ENCODE assay signal across 26 mouse cellular contexts in genomic region chr15:79641135-79641817, GRCm38 (mm10). TPM values are rescaled to one million over a fixed set of nuclear protein-coding genes. Genes with fewer than 3 reads are reported as not detected.
DNase-seq lines count a peak whose midpoint lies in the region; ATAC-seq and TF ChIP-seq lines count a peak whose summit lies in the region.
"Had no signal": no experiment of that assay in that cellular context is flagged by ENCODE, and none has a peak within 500 bp of the region (broad histone marks: within the 10 kb centered on the region; RNA-seq: fewer than 3 reads in every experiment).

No protein-coding gene starts in this region.

- no peak overlapping the region for H3K9ac ChIP-seq in kidney, embryonic 15.5 days
- H3K9ac ChIP-seq: embryonic facial prominence, embryonic 15.5 days; heart, embryonic 15.5 days; liver, embryonic 15.5 days had no signal

- H3K4me3 ChIP-seq in layer of hippocampus, adult 2 months = no peak overlapping the region
- H3K4me3 ChIP-seq in megakaryocyte, embryonic 14.5 days (replicated peaks) = peak overlapping the region; percentile 79
- no peak overlapping the region for H3K4me3 ChIP-seq in kidney, embryonic 15.5 days (replicated peaks)
- H3K4me3 ChIP-seq: embryonic facial prominence, embryonic 15.5 days; heart, embryonic 15.5 days; hindbrain, embryonic 10.5 days; limb, embryonic 10.5 days; liver, embryonic 15.5 days had no signal

- TF ChIP-seq CTCF in layer of hippocampus, adult 2 months (conservative IDR thresholded peaks at IDR 0.05) = no peak

- H3K27me3 ChIP-seq in megakaryocyte, embryonic 14.5 days (replicated peaks) = peaks cover 18% of the 10 kb centered on the region
- no peaks in the 10 kb centered on the region for H3K27me3 ChIP-seq in kidney, embryonic 15.5 days
- H3K27me3 ChIP-seq: embryonic facial prominence, embryonic 15.5 days; heart, embryonic 15.5 days; liver, embryonic 15.5 days had no signal

- no peak for DNase-seq in layer of hippocampus, adult 2 months (ENCODE audit: low spot score in 2 of 2)
- DNase-seq in layer of hippocampus, postnatal 25 days (ENCODE audit: extremely low spot score in 1 of 2, low spot score in 1 of 2) = no peak
- DNase-seq in NIH3T3 (ENCODE audit: low read depth) = peak; percentile 27
- peak; percentile 35 to 41 for DNase-seq in right cerebral cortex, postnatal 36 days (ENCODE audit: low spot score in 2 of 2)
- DNase-seq: adrenal gland, postnatal 10 days; cerebellum, adult 2 months; cerebellum, postnatal 25 days; embryo, embryonic 11 days; kidney, postnatal 4 days; liver; thymus, postnatal 14 days had no signal

- no peaks in the 10 kb centered on the region for H3K9me3 ChIP-seq in megakaryocyte, embryonic 14.5 days
- no peaks in the 10 kb centered on the region for H3K9me3 ChIP-seq in kidney, embryonic 15.5 days (replicated peaks)
- H3K9me3 ChIP-seq: embryonic facial prominence, embryonic 15.5 days; heart, embryonic 15.5 days; hindbrain, embryonic 10.5 days; limb, embryonic 10.5 days; liver, embryonic 15.5 days had no signal

- ATAC-seq in megakaryocyte, adult 5-6 weeks (ENCODE audit: poor library complexity, severe bottlenecking) = no peak
- ATAC-seq in kidney, embryonic 15.5 days (replicated peaks; ENCODE audit: low FRiP score) = no peak
- ATAC-seq: forebrain, embryonic 14.5 days; hindbrain, postnatal 0 days; intestine, embryonic 16.5 days had no signal

- no peak overlapping the region for H3K4me2 ChIP-seq in kidney, embryonic 15.5 days
- H3K4me2 ChIP-seq: embryonic facial prominence, embryonic 15.5 days; heart, embryonic 15.5 days; liver, embryonic 15.5 days; midbrain, embryonic 11.5 days had no signal

- peaks cover 56% of the 10 kb centered on the region for H3K4me1 ChIP-seq in megakaryocyte, embryonic 14.5 days
- H3K4me1 ChIP-seq in kidney, embryonic 15.5 days = no peaks in the 10 kb centered on the region
- H3K4me1 ChIP-seq: embryonic facial prominence, embryonic 15.5 days; heart, embryonic 15.5 days; hindbrain, embryonic 10.5 days; liver, embryonic 15.5 days had no signal

- peak overlapping the region; percentile 62; the same call in 1 of the 2 replicates for H3K27ac ChIP-seq in layer of hippocampus, adult 2 months
- H3K27ac ChIP-seq in kidney, embryonic 15.5 days = no peak overlapping the region
- H3K27ac ChIP-seq: embryonic facial prominence, embryonic 15.5 days; heart, embryonic 15.5 days; hindbrain, embryonic 10.5 days; hindbrain, postnatal 0 days; limb, embryonic 10.5 days; liver, embryonic 15.5 days; macrophage had no signal

- WGBS in kidney, embryonic 15.5 days = 63% methylated on average over 12 of the region's 12 CpGs

- peaks cover 30% of the 10 kb centered on the region for H3K36me3 ChIP-seq in megakaryocyte, embryonic 14.5 days (replicated peaks; ENCODE audit: low read length)
- H3K36me3 ChIP-seq in kidney, embryonic 15.5 days = peaks cover 12% of the 10 kb centered on the region
- H3K36me3 ChIP-seq: heart, embryonic 15.5 days; liver, embryonic 15.5 days had no signal

RNA-seq across cellular contexts. Expression of gene Fam227a, which starts 17.5 kb away (rescaled TPM):
- total RNA-seq in layer of hippocampus, adult 2 months (2021) = 10 to 100 TPM; 12.3 to 13.1 TPM
- total RNA-seq in layer of hippocampus, postnatal 25 days (2021) = 10 to 100 TPM in 1 of 2 experiments, 1 to 10 TPM in 1; 6.0 to 11.5 TPM
- 0.38 and 2.9 TPM in 2 replicates for polyA plus RNA-seq in megakaryocyte, embryonic 14.5 days (2012; ENCODE audit: insufficient read depth, low replicate concordance)
- total RNA-seq in megakaryocyte, adult 5-6 weeks (2015) = 0.20 and 0.87 TPM in 2 replicates
- total RNA-seq in megakaryocyte, adult 5-6 weeks (2017) = 0.12 and 1.2 TPM in 2 replicates
- 1.3 and 1.5 TPM in 2 replicates for polyA plus RNA-seq in kidney, embryonic 15.5 days (2015; fragmentation: Nextera tagmentation; extraction: Ambion mirVana)

RNA-seq across cellular contexts. Expression of gene Cby1, which starts 17.7 kb away (rescaled TPM):
- total RNA-seq in layer of hippocampus, adult 2 months (2021) = 10 to 100 TPM; 39.5 to 45.4 TPM
- total RNA-seq in layer of hippocampus, postnatal 25 days (2021) = 10 to 100 TPM; 51.8 to 54.2 TPM
- 122 and 127 TPM in 2 replicates for polyA plus RNA-seq in megakaryocyte, embryonic 14.5 days (2012; ENCODE audit: insufficient read depth, low replicate concordance)
- 9.9 and 12.9 TPM in 2 replicates for total RNA-seq in megakaryocyte, adult 5-6 weeks (2015)
- total RNA-seq in megakaryocyte, adult 5-6 weeks (2017) = 45.0 and 52.0 TPM in 2 replicates
- 51.5 and 56.6 TPM in 2 replicates for polyA plus RNA-seq in kidney, embryonic 15.5 days (2015; fragmentation: Nextera tagmentation; extraction: Ambion mirVana)

RNA-seq across cellular contexts. Expression of gene Tomm22, which starts 29.4 kb away (rescaled TPM):
- 100 to 1,000 TPM in 1 of 2 experiments, 10 to 100 TPM in 1; 99.9 to 105 TPM for total RNA-seq in layer of hippocampus, adult 2 months (2021)
- 100 to 1,000 TPM; 100 to 107 TPM for total RNA-seq in layer of hippocampus, postnatal 25 days (2021)
- 60.9 and 120 TPM in 2 replicates for polyA plus RNA-seq in megakaryocyte, embryonic 14.5 days (2012; ENCODE audit: insufficient read depth, low replicate concordance)
- total RNA-seq in megakaryocyte, adult 5-6 weeks (2015) = 161 and 184 TPM in 2 replicates
- total RNA-seq in megakaryocyte, adult 5-6 weeks (2017) = 81.2 and 82.1 TPM in 2 replicates
- polyA plus RNA-seq in kidney, embryonic 15.5 days (2015; fragmentation: Nextera tagmentation; extraction: Ambion mirVana) = 249 and 266 TPM in 2 replicates

RNA-seq across cellular contexts. Expression of gene Dmc1, which starts 36.4 kb away (rescaled TPM):
- 1 to 10 TPM in 1 of 2 experiments, under 1 TPM in 1; 0.79 to 1.3 TPM for total RNA-seq in layer of hippocampus, adult 2 months (2021)
- total RNA-seq in layer of hippocampus, postnatal 25 days (2021) = under 1 TPM; 0.57 to 0.92 TPM
- polyA plus RNA-seq in megakaryocyte, embryonic 14.5 days (2012; ENCODE audit: insufficient read depth, low replicate concordance) = not detected in 2 replicates
- 3.7 and 7.0 TPM in 2 replicates for total RNA-seq in megakaryocyte, adult 5-6 weeks (2015)
- total RNA-seq in megakaryocyte, adult 5-6 weeks (2017) = 5.1 and 5.3 TPM in 2 replicates
- polyA plus RNA-seq in kidney, embryonic 15.5 days (2015; fragmentation: Nextera tagmentation; extraction: Ambion mirVana) = 2.6 and 2.7 TPM in 2 replicates
- total RNA-seq: MEL had no signal
- polyA plus RNA-seq: C2C12, macrophage had no signal

RNA-seq across cellular contexts. Expression of gene Josd1, which starts 46.4 kb away (rescaled TPM):
- total RNA-seq in layer of hippocampus, adult 2 months (2021) = 10 to 100 TPM; 46.0 to 47.0 TPM
- 10 to 100 TPM; 49.4 to 53.2 TPM for total RNA-seq in layer of hippocampus, postnatal 25 days (2021)
- 5.4 and 16.7 TPM in 2 replicates for polyA plus RNA-seq in megakaryocyte, embryonic 14.5 days (2012; ENCODE audit: insufficient read depth, low replicate concordance)
- 6.7 and 8.0 TPM in 2 replicates for total RNA-seq in megakaryocyte, adult 5-6 weeks (2015)
- total RNA-seq in megakaryocyte, adult 5-6 weeks (2017) = 10.7 and 13.0 TPM in 2 replicates
- 19.0 and 21.1 TPM in 2 replicates for polyA plus RNA-seq in kidney, embryonic 15.5 days (2015; fragmentation: Nextera tagmentation; extraction: Ambion mirVana)

Comparison
In these comparisons a context has a peak if more than half of its experiments do, and no peak if none do; other contexts are left out.
1. DNase-seq: peak in NIH3T3 (single experiment) and right cerebral cortex, postnatal 36 days (2 of 2); none in layer of hippocampus, adult 2 months (0 of 2) and layer of hippocampus, postnatal 25 days (0 of 2).